Mouse (Mus musculus) heart, postnatal 14 days (tissue): ENCODE measurements around the gene Tmem87b. TPM values are rescaled to one million over a fixed set of nuclear protein-coding genes. Genes with fewer than 3 reads are reported as not detected.

Experiments used
- DNase-seq, 2 experiments: peaks; one replicate each; pipeline ENCODE4 v3.0.0; 2021 to 2022
- intact Hi-C: fragments of 180-260 bp; cut with DNase I; formaldehyde crosslinking; loops from one replicate; pipeline ENCODE4 v1.15.1; 2025
- total RNA-seq, 2 experiments: library from RNA; stranded (reverse); gene quantifications; 2 replicates each; pipeline ENCODE4 v1.2.3; 2021

Tmem87b gene
- total RNA-seq, 2 experiments from 2014 or later = 23.3 to 23.4 TPM

GRCm38 (mm10) chr2:128816916-128817315 lies 1.0 kb upstream of the Tmem87b start:
- intact Hi-C loops = loop anchor here (1.0 to 5.0 kb wide), 2 partner anchors 65 to 119 kb away; partner anchors contain the start of gene Mertk
- no peak for DNase-seq

GRCm38 (mm10) chr2:128817387-128817785 lies 532 bp upstream of the Tmem87b start:
- no peak for DNase-seq
- intact Hi-C loops = loop anchor here (1.0 to 5.0 kb wide), 2 partner anchors 65 to 119 kb away; partner anchors contain the start of gene Mertk

DNA sequence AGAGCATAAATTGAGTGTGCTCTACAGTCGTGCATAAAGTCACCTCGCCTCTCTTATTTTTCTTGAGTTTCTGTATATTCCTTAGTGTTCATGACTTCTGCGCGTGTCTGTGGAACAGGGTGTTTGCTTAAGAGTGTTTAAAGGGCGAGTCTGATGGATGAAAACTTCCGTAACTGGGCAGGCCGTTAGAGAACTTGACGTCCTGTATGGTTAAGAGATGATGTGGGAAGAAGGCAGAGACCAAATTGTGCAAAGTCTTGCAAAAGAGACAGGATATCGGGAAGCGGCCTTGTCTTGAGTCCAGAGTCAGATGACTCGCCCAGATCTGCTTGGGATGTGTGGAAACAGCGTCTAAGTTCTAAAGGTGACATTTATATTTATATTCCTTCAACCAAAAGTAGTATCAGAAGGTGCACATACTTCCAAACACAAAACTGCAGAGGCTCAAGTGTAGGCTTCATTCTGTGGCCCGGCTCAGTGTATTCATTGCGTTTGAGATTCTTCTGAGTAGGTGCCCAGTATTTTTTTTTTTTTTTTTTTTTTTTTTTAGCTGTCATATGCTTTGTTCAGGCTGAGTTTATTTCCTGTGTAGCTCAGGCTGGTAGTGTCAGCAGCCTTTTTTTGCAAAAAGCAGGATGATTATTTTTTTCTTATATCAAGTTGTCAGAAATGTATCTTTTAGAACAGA lies 1.2 kb downstream of the Tmem87b start:
- DNase-seq = peak in 1 of 2 experiments; percentile 13
- intact Hi-C loops = loop anchor here (5.0 kb wide), 1 partner anchor 67 kb away; no protein-coding TSS in a partner anchor

DNA sequence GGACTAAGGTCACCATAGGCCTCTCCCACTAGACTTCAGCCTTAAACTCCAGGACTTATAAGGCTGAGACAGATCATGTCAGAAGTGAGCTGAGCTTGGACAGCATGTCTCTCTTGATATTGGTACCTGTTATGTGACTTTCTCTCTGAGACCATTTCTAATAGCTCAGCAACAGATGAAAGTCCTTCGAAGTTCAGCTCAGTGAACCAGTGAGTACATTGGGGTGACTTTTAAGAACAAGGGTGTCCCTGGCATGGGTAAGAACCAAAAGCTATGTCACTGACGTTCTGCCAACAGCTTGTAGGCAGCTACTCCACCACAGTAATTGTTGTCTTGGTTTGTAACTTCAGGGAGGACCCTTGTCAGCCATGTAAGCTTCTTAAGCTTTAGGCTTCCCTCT lies 2.7 kb downstream of the Tmem87b start:
- no peak for DNase-seq
- intact Hi-C loops = no loop called here

- intact Hi-C loops = no loop called here
- no peak for DNase-seq
These were observed 6.0 kb downstream of the Tmem87b start for GRCm38 (mm10) chr2:128823893-128824292.

DNA sequence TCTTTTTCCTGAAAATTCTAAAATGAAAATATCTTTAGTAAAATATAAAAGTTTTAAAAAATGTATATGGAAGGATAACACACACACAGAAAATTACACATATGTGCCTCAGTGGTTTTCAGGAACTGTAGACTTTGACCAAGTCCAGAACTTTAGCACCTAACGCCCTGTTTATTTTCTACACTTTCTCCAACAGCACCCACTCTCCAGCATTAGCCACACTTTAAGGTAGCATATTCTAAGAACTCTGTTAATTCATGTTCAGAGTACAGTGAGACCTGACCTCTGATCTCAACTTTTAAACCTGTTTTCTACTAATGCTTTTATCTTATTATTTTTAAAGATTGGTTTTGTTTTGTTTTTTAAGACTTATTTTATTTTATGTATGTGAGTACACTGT lies 9.9 kb downstream of the Tmem87b start:
- intact Hi-C loops = no loop called here
- no peak for DNase-seq

- DNase-seq = no peak
- intact Hi-C loops = no loop called here
These were observed 14.7 kb downstream of the Tmem87b start for GRCm38 (mm10) chr2:128832611-128833010.

DNA sequence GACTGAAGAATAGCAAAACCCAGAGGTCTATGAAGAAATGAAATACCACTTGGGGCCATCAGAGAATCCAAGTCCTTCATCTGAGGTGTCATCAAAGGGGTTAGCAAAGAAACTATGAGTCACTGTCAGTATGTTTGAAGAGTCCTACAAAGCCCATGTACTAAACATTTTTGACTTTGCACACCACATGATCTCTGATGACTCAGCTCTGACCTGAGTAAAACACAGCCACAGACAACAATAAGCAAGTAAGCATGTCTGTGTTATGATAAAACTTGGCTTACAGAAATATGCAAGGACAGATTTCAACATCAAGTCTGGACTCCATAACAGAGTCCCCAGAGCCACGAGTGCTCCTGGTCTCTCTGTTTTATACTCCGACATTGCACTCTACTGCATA lies 15.1 kb downstream of the Tmem87b start:
- intact Hi-C loops = no loop called here
- no peak for DNase-seq

- DNase-seq = no peak
- intact Hi-C loops = no loop called here
These were observed 15.5 kb downstream of the Tmem87b start for GRCm38 (mm10) chr2:128833435-128833834.

DNA sequence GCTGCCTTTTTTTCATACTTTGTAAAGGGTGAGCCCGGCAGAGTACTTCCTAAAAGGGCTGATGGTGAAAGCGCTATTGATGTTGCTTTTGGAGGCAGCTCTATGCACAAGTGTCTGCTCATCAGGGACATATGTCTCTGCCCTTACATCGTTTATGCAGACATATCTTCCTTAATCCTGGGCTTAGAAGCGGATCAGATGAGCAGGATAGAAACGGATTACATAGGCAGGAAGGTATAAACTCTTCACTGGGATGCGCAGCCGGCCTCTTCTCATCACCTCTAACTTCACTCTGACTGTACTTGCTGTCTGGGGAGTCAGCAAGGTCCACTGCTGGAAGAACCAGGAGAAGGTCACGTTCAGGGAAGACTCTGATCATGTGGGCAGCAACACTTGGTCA lies 19.6 kb downstream of the Tmem87b start:
- DNase-seq = no peak

GRCm38 (mm10) chr2:128838611-128839010 lies 20.7 kb downstream of the Tmem87b start:
- DNase-seq = no peak
- intact Hi-C loops = no loop called here

More for the DNA sequence above, 19.6 kb downstream of the Tmem87b start:
- intact Hi-C loops = no loop called here

- intact Hi-C loops = no loop called here
- no peak for DNase-seq
These were observed 21.6 kb downstream of the Tmem87b start for GRCm38 (mm10) chr2:128839501-128839900.

GRCm38 (mm10) chr2:128842437-128842836 lies 24.5 kb downstream of the Tmem87b start:
- intact Hi-C loops = no loop called here
- DNase-seq = no peak

GRCm38 (mm10) chr2:128850036-128850435 lies 32.1 kb downstream of the Tmem87b start:
- intact Hi-C loops = no loop called here
- DNase-seq = no peak

- intact Hi-C loops = no loop called here
- DNase-seq = no peak
These were observed 38.8 kb downstream of the Tmem87b start for GRCm38 (mm10) chr2:128856673-128857072.

- intact Hi-C loops = no loop called here
- no peak for DNase-seq
These were observed 41.0 kb downstream of the Tmem87b start for GRCm38 (mm10) chr2:128858962-128859361.

- DNase-seq = no peak
- intact Hi-C loops = no loop called here
These were observed 41.9 kb downstream of the Tmem87b start for GRCm38 (mm10) chr2:128859861-128860260.

DNA sequence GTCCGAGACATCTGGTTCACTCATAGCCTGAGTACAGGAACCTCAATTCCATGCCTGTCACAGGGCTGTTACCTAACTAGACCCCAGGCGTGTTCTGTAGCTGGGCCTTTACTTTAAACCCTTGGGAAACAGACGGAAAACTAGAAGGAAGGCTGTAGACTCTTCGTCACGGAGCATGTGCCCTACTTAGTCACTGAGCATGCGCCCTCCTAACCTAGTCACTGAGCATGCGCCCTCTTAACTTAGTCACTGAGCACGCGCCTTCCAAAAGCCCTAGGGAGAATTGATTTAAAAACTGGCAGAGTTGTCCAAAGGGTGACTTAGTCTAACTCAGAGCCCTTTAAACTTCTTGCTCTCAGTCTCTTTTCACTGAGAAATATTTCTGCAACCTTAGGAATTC lies 44.7 kb downstream of the Tmem87b start, which contains the start of gene Fbln7:
TSS of gene Fbln7 (plus strand) at position 346 of the 400 bp plus-strand sequence.
- DNase-seq = no peak
- intact Hi-C loops = no loop called here

GRCm38 (mm10) chr2:128863777-128864331 lies 45.9 kb downstream of the Tmem87b start:
- peak; percentile 68 to 76 for DNase-seq
- intact Hi-C loops = no loop called here

DNA sequence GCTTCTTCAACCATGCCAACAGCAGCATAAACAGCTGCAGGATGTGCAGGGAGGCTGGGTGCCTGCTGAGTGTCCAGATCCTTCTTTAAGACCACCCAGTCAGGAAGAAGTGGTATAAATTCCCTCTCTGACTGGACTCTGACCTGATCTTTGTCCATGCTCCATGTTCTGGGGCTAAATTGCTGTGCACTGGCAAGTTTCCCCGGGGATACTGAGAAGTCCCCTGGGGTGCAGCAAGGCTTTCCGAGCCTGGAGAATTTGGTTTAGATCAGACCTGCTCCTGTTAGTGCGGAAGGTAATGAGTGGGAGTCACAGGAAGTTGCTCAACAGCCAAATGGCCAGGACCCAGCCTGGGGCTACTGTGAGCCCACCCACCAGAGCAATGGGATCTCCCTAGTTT lies 47.1 kb downstream of the Tmem87b start:
- intact Hi-C loops = no loop called here
- DNase-seq = no peak

- DNase-seq = no peak
- intact Hi-C loops = no loop called here
These were observed 53.7 kb downstream of the Tmem87b start for GRCm38 (mm10) chr2:128871656-128872055.

DNA sequence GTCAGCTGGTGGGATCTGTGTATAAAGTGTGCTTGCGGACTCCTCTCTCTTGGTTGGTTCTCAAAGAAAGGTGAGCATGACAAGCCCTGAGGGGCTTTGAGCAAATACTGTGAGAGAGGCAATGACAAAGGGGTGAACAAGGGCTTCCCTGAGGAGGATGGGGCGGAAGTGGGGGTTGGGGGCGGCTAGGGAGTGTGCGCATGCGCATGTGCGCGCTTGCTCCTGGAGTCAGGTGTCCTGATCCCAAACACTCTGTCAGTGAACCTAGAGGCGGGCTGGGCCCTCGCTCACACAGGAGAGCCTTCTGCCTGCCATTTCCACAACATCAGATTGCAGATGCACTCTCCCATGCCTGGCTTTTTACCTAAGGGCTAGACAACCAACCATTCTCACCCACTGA lies 54.3 kb downstream of the Tmem87b start:
- no peak for DNase-seq
- intact Hi-C loops = no loop called here
